Mouse (Mus musculus) kidney, postnatal 10 days (tissue): ENCODE measurements around the gene Derl3.

Experiments used
- DNase-seq: peaks from one replicate; pipeline ENCODE4 v3.0.0; 2021; ENCODE audit warnings: mixed read lengths

Derl3 gene

DNA sequence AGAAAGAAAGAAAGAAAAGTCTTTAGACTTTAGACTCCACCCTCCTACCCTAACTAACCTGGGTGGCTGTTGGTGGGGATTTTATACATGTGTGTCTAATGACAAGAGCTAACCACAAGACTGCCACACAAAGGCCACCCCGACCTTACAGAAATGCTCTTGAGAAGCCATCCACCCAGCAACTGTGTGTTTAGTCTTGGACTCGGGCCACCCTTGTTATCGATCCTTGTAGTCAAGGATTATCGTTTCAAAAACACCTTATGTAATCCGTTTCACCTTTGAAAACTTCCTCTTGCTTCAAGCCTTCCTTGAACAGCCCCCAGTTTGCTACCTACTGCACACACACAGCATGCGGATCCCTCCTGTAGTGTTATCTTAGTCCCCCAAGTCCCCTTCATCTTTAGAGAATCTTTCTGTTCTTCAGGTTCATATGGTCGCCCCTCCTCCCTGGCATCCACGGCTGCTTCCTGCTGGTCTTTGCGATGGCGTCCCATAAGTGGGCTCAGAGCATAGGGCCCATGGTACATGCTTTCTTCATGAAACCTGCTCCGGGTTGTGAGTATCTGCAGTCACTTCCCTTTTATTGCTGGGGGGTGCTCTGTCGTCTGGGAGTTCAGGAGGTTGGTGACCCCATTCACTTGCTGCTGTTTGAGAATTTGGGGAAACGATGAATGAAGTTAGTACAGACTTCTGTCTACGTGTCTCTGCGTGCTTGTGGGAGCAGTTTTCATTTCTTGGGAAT is 49.7 kb downstream of the Derl3 start, which contains the start of gene Vpreb3:
TSS of gene Vpreb3 (plus strand) at position 322 of the 742 bp plus-strand sequence.
- no peak for DNase-seq

DNA sequence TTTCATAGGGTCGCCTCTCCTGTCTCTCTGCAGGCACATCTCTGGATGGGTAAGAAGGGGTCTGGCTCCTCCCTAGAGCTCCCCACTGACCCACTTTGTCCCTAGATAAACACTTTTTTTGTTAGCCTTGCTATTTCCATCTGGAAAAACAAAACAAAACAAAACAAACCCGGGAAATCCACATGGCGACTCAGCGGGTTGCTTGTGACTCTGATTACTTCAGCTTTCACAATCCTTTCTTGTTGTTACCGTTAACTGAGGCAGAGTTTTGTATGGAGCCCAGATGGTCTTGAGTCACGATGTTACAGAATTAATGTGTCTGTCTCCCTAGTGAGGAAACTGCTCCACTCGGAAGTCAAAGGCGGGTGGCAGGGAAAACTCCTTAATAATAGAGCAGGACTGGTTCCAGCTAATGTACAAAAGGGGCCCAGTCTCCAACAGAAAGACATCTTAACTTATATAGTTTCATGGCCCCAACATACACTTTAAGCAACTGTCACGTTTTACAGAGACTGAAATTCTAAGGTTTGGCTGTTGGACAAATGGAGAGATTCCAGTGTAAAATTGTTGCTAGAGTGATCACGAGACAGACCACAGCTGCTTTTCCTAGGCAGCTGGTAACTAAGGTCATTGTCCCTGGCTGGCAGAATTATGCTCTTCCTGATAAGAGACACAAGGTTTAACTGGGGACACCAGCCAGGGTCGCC is 51.0 kb downstream of the Derl3 start:
- DNase-seq, result peak; percentile 62

DNA sequence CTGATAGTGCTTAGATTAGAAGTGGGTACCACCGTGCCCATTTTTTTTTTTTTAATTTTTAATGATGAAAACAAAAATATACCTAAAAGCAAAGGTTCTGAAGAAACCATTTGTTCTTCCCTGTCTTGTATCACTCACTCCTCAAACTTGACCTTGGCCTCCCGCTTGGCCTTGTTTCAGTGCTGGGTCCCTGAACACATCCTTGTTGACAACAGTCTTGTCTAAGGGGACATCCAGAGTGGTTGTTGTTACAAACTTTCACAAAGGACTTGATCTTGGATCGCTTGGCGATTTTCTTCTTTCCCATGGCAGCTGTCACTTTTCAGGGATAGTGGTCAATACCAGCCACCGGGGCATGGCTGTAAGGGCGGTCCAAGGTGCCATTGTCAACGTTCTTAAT is 52.0 kb downstream of the Derl3 start:
- peak; percentile 8 for DNase-seq
